Mouse (Mus musculus) forebrain, embryonic 15.5 days (tissue): ENCODE results near the gene Fgfr4. TPM values are rescaled to one million over a fixed set of nuclear protein-coding genes. Genes with fewer than 3 reads are reported as not detected.

Experiments
- ATAC-seq: fragments of 200-750 bp; cut with Nextera tagmentation; replicated peaks from 2 replicates; pipeline ENCODE4 v1.8.0; 2017; ENCODE audit warnings: mild to moderate bottlenecking, moderate TSS enrichment, moderate library complexity
- H3K27ac ChIP-seq: fragments of 300-500 bp; sonication (generic); replicated peaks from 2 replicates; pipeline ENCODE4 v1.5.1; 2015; ENCODE audit warnings: mild to moderate bottlenecking, inconsistent platforms
- H3K27me3 ChIP-seq: fragments of 300-500 bp; sonication (generic); 2 replicates; pipeline ENCODE4 v1.6.1; 2015; ENCODE audit warnings: inconsistent platforms
- H3K36me3 ChIP-seq: fragments of 300-500 bp; sonication (generic); 2 replicates; pipeline ENCODE4 v1.6.1; 2015; ENCODE audit warnings: mild to moderate bottlenecking, inconsistent platforms
- H3K4me1 ChIP-seq: fragments of 300-500 bp; sonication (generic); 2 replicates; pipeline ENCODE4 v1.6.1; 2015; ENCODE audit warnings: inconsistent platforms
- H3K4me2 ChIP-seq: fragments of 300-500 bp; sonication (generic); replicated peaks from 2 replicates; pipeline ENCODE4 v1.6.1; 2015; ENCODE audit warnings: mild to moderate bottlenecking, inconsistent platforms
- H3K4me3 ChIP-seq: fragments of 300-500 bp; sonication (generic); 2 replicates; pipeline ENCODE4 v1.5.1; 2015; ENCODE audit warnings: mild to moderate bottlenecking, inconsistent platforms
- H3K9ac ChIP-seq: fragments of 300-500 bp; sonication (generic); replicated peaks from 2 replicates; pipeline ENCODE4 v1.6.1; 2015; ENCODE audit warnings: mild to moderate bottlenecking, inconsistent platforms
- H3K9me3 ChIP-seq: fragments of 300-500 bp; sonication (generic); 2 replicates; pipeline ENCODE4 v1.6.1; 2016; ENCODE audit warnings: inconsistent platforms
- WGBS: fragments of 180-500 bp; shearing (Covaris S2); methylation state at CpG from one replicate; pipeline ENCODE4 v1.1.7; 2015; ENCODE audit warnings: mixed read lengths; 5-methylcytosine and 5-hydroxymethylcytosine counted together
- polyA plus RNA-seq: library from polyadenylated mRNA; unstranded; fragments of >200 nt; fragmentation: Nextera tagmentation; extraction: Ambion mirVana; gene quantifications from 2 replicates; pipeline ENCODE4 v1.2.1, GENCODE M21; 2015

The Fgfr4 gene
- polyA plus RNA-seq, 1 experiment from 2014 or later = 1.1 TPM

DNA sequence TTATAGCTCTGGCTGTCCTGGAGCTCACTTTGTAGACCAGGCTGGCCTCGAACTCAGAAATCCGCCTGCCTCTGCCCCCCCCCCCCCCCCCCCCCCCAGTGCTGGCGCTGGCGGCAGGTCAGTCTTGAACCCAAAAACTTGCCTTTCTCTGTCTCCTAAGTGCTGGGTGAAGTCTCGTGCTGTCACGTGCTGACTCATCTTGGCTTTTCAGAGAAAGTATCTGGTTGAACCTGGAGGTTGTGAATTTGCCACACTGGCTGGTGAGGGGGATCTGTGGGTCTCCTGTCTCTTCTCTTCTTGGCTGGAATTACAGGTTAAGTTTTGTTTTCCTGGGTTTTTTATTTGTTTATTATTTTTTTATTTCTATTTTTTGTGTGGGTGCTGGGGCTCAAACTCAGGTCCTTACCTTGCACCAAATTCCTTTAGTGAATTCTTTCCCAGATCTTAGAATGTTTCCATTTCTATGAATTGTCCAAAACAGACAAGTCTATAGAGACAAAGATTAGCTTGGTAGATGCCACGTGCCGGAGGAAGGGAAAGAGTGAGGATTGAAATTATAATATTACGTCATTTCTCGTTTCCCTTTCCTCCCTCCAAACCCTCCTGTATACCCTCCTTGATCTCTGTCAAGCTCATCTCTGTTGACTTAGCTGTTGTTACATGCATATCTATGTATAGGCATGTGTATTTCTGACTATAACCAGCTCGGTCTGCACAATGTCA, 52.4 kb downstream of the Fgfr4 start:
- Histone ChIP-seq H3K4me3 (no peak overlapping the region), H3K27me3 (no peaks in the 10 kb centered on the region), H3K4me1 (no peaks in the 10 kb centered on the region), H3K9me3 (no peaks in the 10 kb centered on the region), H3K9ac (no peak overlapping the region), H3K4me2 (no peak overlapping the region), H3K27ac (no peak overlapping the region), H3K36me3 (no peaks in the 10 kb centered on the region)
- no peak for ATAC-seq
- 85% methylated on average over 8 of the region's 11 CpGs for WGBS

DNA sequence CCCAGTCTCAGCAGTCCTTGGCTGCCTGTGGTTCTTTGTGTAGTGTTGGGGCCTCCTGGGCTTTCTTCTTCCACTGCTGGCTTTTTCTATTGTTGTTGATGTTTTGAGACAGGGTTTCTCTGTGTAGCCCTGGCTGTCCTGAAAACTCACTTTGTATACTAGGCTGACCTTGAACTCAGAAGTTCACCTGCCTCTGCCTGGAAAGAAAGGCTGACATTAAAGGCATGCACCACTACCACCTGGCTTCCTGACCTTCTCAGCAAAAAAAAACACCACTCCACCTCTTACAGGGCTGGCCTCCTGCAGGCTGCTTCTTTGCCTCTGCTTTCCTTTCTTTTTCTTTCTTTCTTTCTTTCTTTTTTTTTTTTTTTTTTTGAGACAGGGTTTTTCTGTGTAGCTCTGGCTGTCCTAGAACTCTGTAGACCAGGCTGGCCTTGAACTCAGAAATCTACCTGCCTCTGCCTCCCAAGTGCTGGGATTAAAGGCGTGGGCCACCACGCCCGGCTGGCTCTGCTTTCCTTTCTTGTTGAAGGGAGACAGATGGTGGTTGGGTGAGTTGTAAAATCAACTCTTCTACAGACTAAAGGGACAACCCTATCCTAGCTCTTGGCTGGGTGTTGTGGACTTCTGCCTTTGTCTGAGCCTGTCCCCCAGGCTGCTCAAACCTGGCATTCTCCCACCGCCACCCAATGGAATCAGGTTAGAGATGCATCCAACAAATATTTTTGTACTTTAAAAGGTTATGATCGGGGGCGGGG, 53.2 kb downstream of the Fgfr4 start:
- 91% methylated on average over 6 of the region's 6 CpGs for WGBS
- no peak overlapping the region for H3K9ac ChIP-seq
- H3K4me1 ChIP-seq = peaks cover 7% of the 10 kb centered on the region; the same call in 1 of the 2 replicates
- H3K27ac ChIP-seq = no peak overlapping the region
- H3K4me2 ChIP-seq = no peak overlapping the region
- H3K9me3 ChIP-seq = no peaks in the 10 kb centered on the region
- no peaks in the 10 kb centered on the region for H3K27me3 ChIP-seq
- no peak overlapping the region for H3K4me3 ChIP-seq
- no peaks in the 10 kb centered on the region for H3K36me3 ChIP-seq
- no peak for ATAC-seq

DNA sequence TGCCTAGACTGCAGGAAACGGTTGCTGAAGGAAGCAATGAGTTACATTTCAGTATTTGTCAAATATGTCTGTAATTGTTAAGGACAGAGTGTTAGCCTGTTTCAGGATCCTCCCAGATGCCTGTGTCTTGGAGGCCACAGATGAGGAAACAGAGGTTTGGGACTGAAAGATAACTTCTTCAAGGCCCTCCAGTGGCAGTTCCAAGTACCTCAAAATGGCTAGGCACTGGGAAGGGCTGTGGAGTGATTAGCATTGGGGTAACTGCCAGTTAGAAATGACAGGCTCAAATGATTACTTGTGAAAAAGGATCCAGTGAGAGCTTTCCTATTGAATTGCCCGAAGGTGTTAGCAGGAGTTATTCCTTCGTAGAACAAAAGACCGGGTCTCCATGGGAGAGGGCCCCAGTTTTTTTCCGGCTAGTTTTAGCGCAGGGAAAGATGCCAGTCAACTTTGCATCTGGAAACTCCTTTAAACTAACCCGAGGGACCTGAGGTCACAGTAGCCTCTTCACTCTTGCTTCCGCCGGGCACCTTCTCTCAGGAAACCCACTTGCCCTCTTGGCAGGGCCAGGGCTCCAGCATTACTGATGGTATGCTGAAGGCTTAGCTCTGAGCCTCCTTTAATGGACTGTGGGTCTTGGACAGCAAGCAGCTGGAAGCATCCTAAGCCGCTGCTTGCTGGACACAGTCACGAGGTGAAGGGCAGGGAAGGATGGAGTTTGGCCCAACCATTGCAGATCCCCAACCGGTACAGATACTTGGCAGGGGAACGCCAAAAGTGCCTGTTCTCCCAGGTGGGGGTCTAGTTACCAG, 56.6 kb downstream of the Fgfr4 start:
- ATAC-seq = no peak
- Histone ChIP-seq H3K27ac (no peak overlapping the region), H3K4me2 (no peak overlapping the region)

DNA sequence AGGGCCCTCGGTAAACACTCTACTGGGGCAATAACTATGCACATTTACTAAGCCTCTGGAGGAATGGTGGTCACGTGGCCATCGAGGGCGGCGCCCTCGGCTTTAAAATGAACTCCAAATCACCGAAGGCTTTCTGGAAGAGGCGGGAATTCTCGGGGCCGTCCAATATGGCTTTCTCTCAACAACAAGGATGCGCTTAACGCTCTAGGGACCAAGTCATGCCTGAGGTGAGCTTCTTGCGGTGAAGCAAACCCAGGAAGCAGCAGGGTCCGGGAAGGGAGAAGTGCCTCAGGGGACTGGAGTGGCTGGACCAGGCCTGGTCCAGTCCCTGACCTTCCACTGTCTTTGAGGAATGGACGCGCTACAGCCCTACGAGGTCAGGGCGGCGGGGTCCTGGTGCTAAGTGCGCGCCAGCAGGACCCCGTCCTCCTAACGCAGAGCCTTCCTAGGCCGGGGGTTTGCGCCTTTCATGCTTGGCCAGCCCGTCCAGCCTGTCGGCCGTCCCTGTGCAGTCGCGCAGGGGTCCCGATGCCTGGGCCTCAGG, 57.3 kb downstream of the Fgfr4 start, which contains the start of gene Nsd1:
Gene Nsd1, plus strand, starts transcription at position 134 of the 544 bp plus-strand sequence.
- peak; percentile 5 for ATAC-seq
- H3K27ac ChIP-seq = peak within 1 kb of the TSS; percentile 95
- H3K9me3 ChIP-seq = no peaks in the 10 kb centered on the region
- peak within 1 kb of the TSS; percentile 65 for H3K9ac ChIP-seq
- H3K36me3 ChIP-seq = peaks cover 6% of the 10 kb centered on the region; the same call in 1 of the 2 replicates
- 21% methylated on average over 31 of the region's 31 CpGs for WGBS
- H3K4me2 ChIP-seq = peak within 1 kb of the TSS; percentile 88
- H3K4me3 ChIP-seq = peak within 1 kb of the TSS; percentile 55
- no peaks in the 10 kb centered on the region for H3K27me3 ChIP-seq
- H3K4me1 ChIP-seq = peaks cover 33% of the 10 kb centered on the region

More for the DNA sequence above, 56.6 kb downstream of the Fgfr4 start:
- no peak overlapping the region for H3K9ac ChIP-seq
- H3K4me1 ChIP-seq = peaks cover 26% of the 10 kb centered on the region
- no peaks in the 10 kb centered on the region for H3K27me3 ChIP-seq
- H3K9me3 ChIP-seq = no peaks in the 10 kb centered on the region
- H3K4me3 ChIP-seq = no peak overlapping the region
- H3K36me3 ChIP-seq = peaks cover 5% of the 10 kb centered on the region; the same call in 1 of the 2 replicates
- 63% methylated on average over 13 of the region's 13 CpGs for whole genome bisulfite sequencing

DNA sequence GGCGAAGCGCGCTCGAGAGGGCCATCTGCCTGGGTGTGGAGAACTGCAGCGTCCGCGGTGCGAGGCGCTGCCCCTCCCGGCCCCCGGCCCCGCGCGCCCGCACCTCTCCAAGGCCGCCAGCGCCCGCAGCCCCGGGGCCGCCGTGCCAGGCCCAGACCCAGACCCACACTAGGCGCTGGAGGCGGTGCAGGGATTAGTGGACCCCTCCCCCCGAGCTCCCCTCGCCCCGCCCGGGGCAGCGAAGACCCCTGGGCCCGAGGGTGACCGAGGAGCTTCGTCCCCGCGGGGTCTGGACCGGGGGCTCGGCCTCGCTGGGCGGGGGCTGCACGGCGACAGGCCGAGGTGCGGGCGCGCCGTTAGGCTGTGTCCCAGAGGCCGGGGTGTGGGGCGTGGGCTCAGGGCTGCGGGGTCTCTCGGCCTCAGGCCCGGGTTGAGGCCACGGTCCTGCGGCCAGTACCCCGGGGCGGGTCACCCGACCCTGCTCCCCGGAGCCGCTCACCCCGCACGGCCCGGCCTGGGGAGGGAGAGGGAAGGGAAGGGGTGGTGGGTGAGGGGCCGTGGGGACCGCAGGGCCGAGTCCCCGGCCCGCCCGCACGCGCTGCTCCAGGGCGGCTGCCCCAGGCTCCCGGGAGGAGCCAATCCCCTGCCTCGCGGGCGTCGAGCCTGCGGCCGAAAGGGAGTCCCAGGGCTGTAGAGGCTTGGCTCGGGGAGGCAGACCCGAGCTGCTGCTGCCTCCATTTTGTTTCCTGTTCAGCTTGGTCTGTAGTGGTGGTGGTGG, 57.9 kb downstream of the Fgfr4 start:
- Histone ChIP-seq H3K9me3 (no peaks in the 10 kb centered on the region), H3K4me2 (peak overlapping the region; percentile 88), H3K4me1 (peaks cover 38% of the 10 kb centered on the region), H3K36me3 (peaks cover 6% of the 10 kb centered on the region; the same call in 1 of the 2 replicates), H3K9ac (peak overlapping the region; percentile 65), H3K27ac (peak overlapping the region; percentile 95), H3K4me3 (peak overlapping the region; percentile 55), H3K27me3 (no peaks in the 10 kb centered on the region)
- ATAC-seq = peak; percentile 51
- under 1% methylated on average over 58 of the region's 77 CpGs for WGBS

DNA sequence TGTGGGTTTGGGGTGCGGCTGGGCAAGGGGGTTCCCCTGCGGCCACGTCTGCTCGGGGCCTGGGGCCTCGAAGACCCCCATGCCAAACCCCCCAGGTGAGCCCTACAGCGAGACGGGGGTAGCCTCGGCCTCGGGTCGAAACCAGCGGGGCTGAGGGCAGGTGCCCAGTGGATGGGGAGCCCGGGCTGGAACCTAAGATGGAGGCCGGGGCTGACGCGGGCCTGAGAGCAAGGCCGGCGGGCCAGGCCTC, 58.5 kb downstream of the Fgfr4 start:
- H3K27ac ChIP-seq = peak overlapping the region; percentile 95
- ATAC-seq = no peak; the same call in 1 of the 2 replicates
- peaks cover 44% of the 10 kb centered on the region for H3K4me1 ChIP-seq
- H3K27me3 ChIP-seq = no peaks in the 10 kb centered on the region
- no peaks in the 10 kb centered on the region for H3K9me3 ChIP-seq
- WGBS = 3% methylated on average over 17 of the region's 17 CpGs
- H3K4me2 ChIP-seq = peak overlapping the region; percentile 88
- H3K9ac ChIP-seq = peak overlapping the region; percentile 65
- peaks cover 6% of the 10 kb centered on the region; the same call in 1 of the 2 replicates for H3K36me3 ChIP-seq
- peak overlapping the region; percentile 55 for H3K4me3 ChIP-seq

DNA sequence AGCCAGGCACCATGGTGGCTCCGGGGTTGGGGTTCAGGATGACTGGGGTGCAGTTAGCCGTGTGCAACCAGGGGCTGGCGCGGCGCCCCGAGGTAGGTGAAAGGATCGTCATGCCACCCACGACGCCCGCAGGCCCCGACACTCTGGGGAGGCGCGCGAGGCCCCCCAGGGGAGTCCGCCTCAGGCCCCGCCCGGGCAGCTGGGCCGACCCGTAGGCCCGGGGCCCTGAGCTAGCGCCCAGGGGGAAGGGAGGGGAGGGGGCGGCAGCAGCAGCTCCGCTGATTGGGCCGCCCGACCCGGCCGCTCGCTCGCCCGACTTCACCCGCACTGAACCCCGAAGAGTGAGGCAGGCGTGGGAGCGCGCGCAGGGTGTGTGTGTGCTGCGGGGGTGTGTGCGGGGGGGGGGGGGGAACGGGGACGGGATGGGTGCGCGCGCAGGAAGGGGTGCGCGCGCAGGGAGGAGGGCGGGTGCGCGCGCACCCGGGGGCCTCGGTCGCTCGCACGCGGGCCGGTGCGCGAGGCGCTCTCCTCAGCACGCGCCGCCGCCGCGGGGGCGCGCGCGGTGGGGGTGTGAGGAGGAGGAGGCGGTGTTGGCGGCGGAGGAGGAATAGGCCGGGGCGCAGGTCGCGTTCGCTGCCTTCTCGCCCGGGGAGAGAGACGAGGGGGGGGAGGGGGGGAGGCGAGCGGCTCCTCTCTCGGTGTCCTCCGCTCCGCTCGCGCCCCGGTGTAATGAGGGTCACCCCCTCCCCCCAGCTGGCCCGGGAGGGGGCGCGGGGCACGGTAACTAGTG, 59.0 kb downstream of the Fgfr4 start:
- no peaks in the 10 kb centered on the region for H3K27me3 ChIP-seq
- peaks cover 6% of the 10 kb centered on the region; the same call in 1 of the 2 replicates for H3K36me3 ChIP-seq
- peak overlapping the region; percentile 95 for H3K27ac ChIP-seq
- peak; percentile 71 for ATAC-seq
- H3K4me3 ChIP-seq = peak overlapping the region; percentile 55
- H3K9me3 ChIP-seq = no peaks in the 10 kb centered on the region
- peak overlapping the region; percentile 71 for H3K9ac ChIP-seq
- peak overlapping the region; percentile 88 for H3K4me2 ChIP-seq
- H3K4me1 ChIP-seq = peaks cover 49% of the 10 kb centered on the region
- WGBS = under 1% methylated on average over 29 of the region's 93 CpGs

DNA sequence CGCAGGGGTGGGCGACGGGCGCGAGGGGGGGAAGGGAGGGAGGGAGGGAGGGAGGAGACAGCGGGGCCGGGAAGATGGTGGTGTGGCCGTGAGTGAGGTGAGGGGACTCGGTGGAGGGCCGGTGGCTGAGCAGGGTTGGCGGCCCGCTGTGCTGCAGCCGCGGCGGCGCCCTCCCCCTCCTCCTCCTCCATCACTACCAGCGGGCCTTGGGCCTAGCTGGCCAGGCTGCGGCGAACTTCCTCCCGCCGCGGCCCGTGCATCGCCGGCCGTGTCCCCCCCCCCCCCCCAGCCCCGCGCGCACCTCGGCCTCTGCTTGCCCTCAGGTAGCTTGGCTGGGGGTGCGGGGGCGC, 59.5 kb downstream of the Fgfr4 start:
- H3K27ac ChIP-seq = peak overlapping the region; percentile 95
- peak overlapping the region; percentile 55 for H3K4me3 ChIP-seq
- H3K4me2 ChIP-seq = peak overlapping the region; percentile 88
- peak overlapping the region; percentile 71 for H3K9ac ChIP-seq
- peaks cover 53% of the 10 kb centered on the region for H3K4me1 ChIP-seq
- 0% methylated on average over 9 of the region's 32 CpGs for WGBS
- H3K36me3 ChIP-seq = peaks cover 8% of the 10 kb centered on the region; the same call in 1 of the 2 replicates
- no peaks in the 10 kb centered on the region for H3K27me3 ChIP-seq
- ATAC-seq = peak; percentile 69
- no peaks in the 10 kb centered on the region for H3K9me3 ChIP-seq

DNA sequence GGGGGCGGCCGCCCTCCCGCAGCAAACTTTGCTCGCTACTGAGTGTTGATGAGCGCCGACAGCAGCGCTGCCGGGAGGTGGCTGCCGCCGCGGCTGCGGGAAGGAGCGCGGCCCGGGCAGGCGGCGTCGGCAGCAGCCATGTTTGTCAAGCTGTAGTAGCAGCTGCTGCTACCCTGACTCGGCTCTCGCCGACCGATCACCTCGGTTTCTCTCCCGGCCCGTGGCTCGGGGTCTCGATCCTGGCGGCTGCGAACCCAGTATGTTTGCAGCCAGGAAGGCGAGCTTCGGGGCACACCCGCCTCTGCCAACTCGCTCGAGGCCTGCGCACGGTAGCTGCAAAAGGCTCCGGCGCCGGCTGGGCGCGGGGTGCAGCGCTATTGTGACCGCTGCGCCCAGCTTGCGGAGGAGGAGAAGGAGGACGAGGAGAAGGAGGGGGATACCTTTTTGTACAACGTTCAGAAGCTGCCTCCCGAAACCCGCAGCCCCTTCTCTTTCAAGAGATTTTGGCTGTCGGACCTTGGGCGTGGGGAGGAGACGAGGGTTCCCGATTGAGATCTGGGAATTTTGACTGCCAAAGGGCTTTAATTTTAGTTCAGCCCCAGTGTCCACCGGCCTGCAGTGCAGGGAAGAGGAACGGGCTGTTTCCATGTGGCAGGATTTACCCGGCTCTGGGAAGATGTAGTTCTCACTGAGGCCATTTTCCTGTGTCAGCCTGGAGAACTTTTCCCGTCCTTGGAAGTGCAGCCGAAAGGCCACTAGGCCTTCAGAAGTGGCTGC, 60.1 kb downstream of the Fgfr4 start:
- H3K27ac ChIP-seq = peak overlapping the region; percentile 95
- H3K4me3 ChIP-seq = peak overlapping the region; percentile 55
- ATAC-seq = peak; percentile 14; the same call in 1 of the 2 replicates
- WGBS = under 1% methylated on average over 56 of the region's 58 CpGs
- peaks cover 11% of the 10 kb centered on the region; the same call in 1 of the 2 replicates for H3K36me3 ChIP-seq
- H3K9me3 ChIP-seq = no peaks in the 10 kb centered on the region
- peak overlapping the region; percentile 88 for H3K4me2 ChIP-seq
- peaks cover 59% of the 10 kb centered on the region for H3K4me1 ChIP-seq
- no peaks in the 10 kb centered on the region for H3K27me3 ChIP-seq
- H3K9ac ChIP-seq = peak overlapping the region; percentile 71
